Mouse (Mus musculus) limb, embryonic 14.5 days (tissue): ENCODE measurements at regions not wholly inside any gene's neighbourhood (a gene's known extent, or its start where the extent isn't known, plus 50 kb on each side); places are given as distances from the start of the nearest gene placed in this dataset.

Source experiments
- ATAC-seq: fragments of 200-750 bp; cut with Nextera tagmentation; 2 replicates; pipeline ENCODE4 v1.8.0; 2017; ENCODE audit warnings: low read depth, moderate number of reproducible peaks, moderate TSS enrichment; ENCODE audit not compliant: low FRiP score
- DNase-seq: peaks from one replicate; pipeline ENCODE4 v3.0.0-alpha.2; 2015; ENCODE audit warnings: low spot score
- H3K27ac ChIP-seq: fragments of 300-500 bp; sonication (generic); replicated peaks from 2 replicates; pipeline ENCODE4 v1.5.1; 2014; ENCODE audit warnings: low read depth, mild to moderate bottlenecking, low read length, moderate library complexity, mixed read lengths
- H3K27me3 ChIP-seq: fragments of 300-500 bp; sonication (generic); 2 replicates; pipeline ENCODE4 v1.6.1; 2014; ENCODE audit warnings: low read length, mixed read lengths; ENCODE audit not compliant: control insufficient read depth, insufficient read depth
- H3K36me3 ChIP-seq: fragments of 300-500 bp; sonication (generic); 2 replicates; pipeline ENCODE4 v1.6.1; 2014; ENCODE audit warnings: mild to moderate bottlenecking, low read length, moderate library complexity, mixed read lengths; ENCODE audit not compliant: control insufficient read depth, insufficient read depth
- H3K4me1 ChIP-seq: fragments of 300-500 bp; sonication (generic); 2 replicates; pipeline ENCODE4 v1.6.1; 2014; ENCODE audit warnings: antibody characterized with exemption, low read length, mixed read lengths; ENCODE audit not compliant: control insufficient read depth, insufficient read depth
- H3K4me2 ChIP-seq: fragments of 300-500 bp; sonication (generic); replicated peaks from 2 replicates; pipeline ENCODE4 v1.6.1; 2014; ENCODE audit warnings: low read depth, mild to moderate bottlenecking, low read length, moderate library complexity; ENCODE audit not compliant: severe bottlenecking
- H3K4me3 ChIP-seq: fragments of 300-500 bp; sonication (generic); replicated peaks from 2 replicates; pipeline ENCODE4 v1.5.1; 2014; ENCODE audit warnings: low read length
- H3K9ac ChIP-seq: fragments of 300-500 bp; sonication (generic); 2 replicates; pipeline ENCODE4 v1.6.1; 2014; ENCODE audit warnings: mild to moderate bottlenecking, low read depth, low read length, moderate library complexity; ENCODE audit not compliant: severe bottlenecking
- H3K9me3 ChIP-seq: fragments of 300-500 bp; sonication (generic); 2 replicates; pipeline ENCODE4 v1.6.1; 2016; ENCODE audit warnings: low read length; ENCODE audit not compliant: control insufficient read depth
- POLR2A ChIP-seq: fragments of 200-500 bp; IDR thresholded peaks from 2 replicates; pipeline ENCODE4 v1.8.0; 2012; ENCODE audit warnings: inconsistent platforms, mild to moderate bottlenecking, moderate library complexity, borderline replicate concordance; ENCODE audit not compliant: insufficient read depth, insufficient read length; ENCODE audit errors: extremely low read depth
- WGBS: fragments of 180-500 bp; shearing (Covaris S2); extraction: QIAGEN DNeasy Blood & Tissue Kit; methylation state at CpG from one replicate; pipeline ENCODE4 v1.1.7; 2014; 5-methylcytosine and 5-hydroxymethylcytosine counted together

GRCm38 (mm10) chr6:84322528-84322927 lies 271.2 kb downstream of the Cyp26b1 start:
- no peak for ATAC-seq

DNA sequence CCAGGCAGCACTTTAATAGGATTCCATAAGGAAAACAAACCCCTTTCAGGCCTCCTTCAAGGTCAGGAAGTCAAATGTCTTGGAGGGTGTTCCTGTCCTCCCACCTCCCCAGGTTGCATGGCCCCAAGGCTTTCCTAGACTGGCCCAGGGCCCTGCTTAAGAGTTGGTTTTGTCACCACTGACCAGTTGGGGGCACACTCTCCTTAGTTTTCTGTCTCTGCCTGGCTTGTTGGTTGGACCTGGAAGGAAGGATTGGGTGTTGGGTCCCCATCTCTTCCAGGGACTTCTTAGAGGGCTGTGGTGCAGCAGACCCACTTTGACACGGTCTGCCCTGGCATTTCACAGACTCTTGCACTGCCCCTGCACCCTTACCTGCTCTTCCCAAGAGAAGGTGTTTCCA lies 273.1 kb downstream of the Cyp26b1 start:
- no peak for ATAC-seq
- no peak for DNase-seq
- Histone ChIP-seq H3K36me3 (no peaks in the 10 kb centered on the region), H3K27me3 (no peaks in the 10 kb centered on the region), H3K9ac (no peak overlapping the region), H3K9me3 (no peaks in the 10 kb centered on the region), H3K27ac (no peak overlapping the region), H3K4me1 (peaks cover 17% of the 10 kb centered on the region), H3K4me3 (no peak overlapping the region), H3K4me2 (no peak overlapping the region)
- no peak for TF ChIP-seq POLR2A
- 87% methylated on average over 1 of the region's 1 CpGs for WGBS

More at GRCm38 (mm10) chr6:84322528-84322927, 271.2 kb downstream of the Cyp26b1 start:
- H3K9ac ChIP-seq, result no peak overlapping the region
- peaks cover 17% of the 10 kb centered on the region for H3K4me1 ChIP-seq
- no peaks in the 10 kb centered on the region for H3K27me3 ChIP-seq
- no peak overlapping the region for H3K4me2 ChIP-seq
- DNase-seq, result no peak
- TF ChIP-seq POLR2A, result no peak
- WGBS, result 85% methylated on average over 4 of the region's 4 CpGs
- H3K9me3 ChIP-seq, result no peaks in the 10 kb centered on the region
- H3K36me3 ChIP-seq, result no peaks in the 10 kb centered on the region
- no peak overlapping the region for H3K4me3 ChIP-seq
- no peak overlapping the region for H3K27ac ChIP-seq

GRCm38 (mm10) chr6:84318774-84319173 lies 274.9 kb downstream of the Cyp26b1 start:
- Histone ChIP-seq H3K27ac (no peak overlapping the region), H3K4me1 (peaks cover 26% of the 10 kb centered on the region), H3K9me3 (no peaks in the 10 kb centered on the region), H3K36me3 (no peaks in the 10 kb centered on the region), H3K27me3 (no peaks in the 10 kb centered on the region), H3K9ac (no peak overlapping the region), H3K4me3 (no peak overlapping the region), H3K4me2 (no peak overlapping the region)
- no peak for ATAC-seq
- DNase-seq, result peak; percentile 43
- TF ChIP-seq POLR2A, result no peak
- 6% methylated on average over 4 of the region's 4 CpGs for WGBS

- Histone ChIP-seq H3K27me3 (no peaks in the 10 kb centered on the region), H3K4me1 (peaks cover 26% of the 10 kb centered on the region), H3K27ac (no peak overlapping the region), H3K4me2 (no peak overlapping the region), H3K36me3 (no peaks in the 10 kb centered on the region), H3K4me3 (no peak overlapping the region), H3K9ac (no peak overlapping the region), H3K9me3 (no peaks in the 10 kb centered on the region)
- ATAC-seq (no peak), DNase-seq (no peak)
- no peak for TF ChIP-seq POLR2A
- 78% methylated on average over 1 of the region's 1 CpGs for WGBS
Observed at GRCm38 (mm10) chr6:84317026-84317425, 276.7 kb downstream of the Cyp26b1 start.

GRCm38 (mm10) chr6:84315175-84315912 lies 278.4 kb downstream of the Cyp26b1 start:
- H3K27ac ChIP-seq, result no peak overlapping the region
- DNase-seq, result no peak
- H3K9ac ChIP-seq, result no peak overlapping the region

DNA sequence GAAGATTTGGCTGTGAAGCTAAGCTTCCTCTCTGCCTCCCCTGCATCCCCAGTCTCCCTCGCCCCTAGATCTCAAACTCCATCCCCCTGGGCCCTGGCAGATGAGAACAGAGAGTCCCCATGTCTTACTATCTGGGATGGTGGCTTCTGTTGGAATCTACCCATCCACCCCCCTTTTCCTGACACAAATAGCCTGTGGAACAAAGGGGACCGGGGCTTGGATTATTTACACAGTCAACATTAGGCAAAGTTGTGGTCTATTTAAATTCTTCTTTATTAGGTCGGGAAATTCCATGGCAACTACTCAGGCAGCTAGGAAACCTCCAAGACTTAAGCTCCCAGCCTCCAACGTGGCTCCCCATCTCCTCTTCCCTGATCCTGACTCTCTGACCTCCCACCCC lies 279.9 kb downstream of the Cyp26b1 start:
- no peak overlapping the region for H3K27ac ChIP-seq
- no peaks in the 10 kb centered on the region for H3K27me3 ChIP-seq
- H3K36me3 ChIP-seq, result no peaks in the 10 kb centered on the region
- H3K4me3 ChIP-seq, result no peak overlapping the region
- no peak overlapping the region for H3K9ac ChIP-seq
- DNase-seq (no peak), ATAC-seq (no peak)
- no peak overlapping the region for H3K4me2 ChIP-seq
- peaks cover 24% of the 10 kb centered on the region for H3K4me1 ChIP-seq
- no peak for TF ChIP-seq POLR2A
- no peaks in the 10 kb centered on the region for H3K9me3 ChIP-seq
- WGBS, result 35% methylated on average over 4 of the region's 4 CpGs

More at GRCm38 (mm10) chr6:84315175-84315912, 278.4 kb downstream of the Cyp26b1 start:
- no peak for TF ChIP-seq POLR2A
- 56% methylated on average over 8 of the region's 8 CpGs for WGBS
- no peaks in the 10 kb centered on the region for H3K36me3 ChIP-seq
- H3K4me3 ChIP-seq, result no peak overlapping the region
- H3K4me2 ChIP-seq, result no peak overlapping the region
- no peaks in the 10 kb centered on the region for H3K9me3 ChIP-seq
- H3K27me3 ChIP-seq, result no peaks in the 10 kb centered on the region
- peaks cover 36% of the 10 kb centered on the region for H3K4me1 ChIP-seq
- no peak for ATAC-seq
